Mouse (Mus musculus): ENCODE results near the gene Casp6. TPM values are rescaled to one million over a fixed set of nuclear protein-coding genes. Genes with fewer than 3 reads are reported as not detected.

Gene Casp6
- polyA plus RNA-seq, 1 experiment from 2014 or later: 83.6 TPM

Other genes starting within 250 kb of the Casp6 start
- 2.3 and 2.4 TPM in 2 replicates for gene Egf, start 146.1 kb upstream of the Casp6 start, polyA plus RNA-seq (2015; fragmentation: Nextera tagmentation; extraction: Ambion mirVana)
- 0.10 TPM in 1 of 2 replicates, not detected in the other for gene Lrit3, start 97.4 kb upstream of the Casp6 start, polyA plus RNA-seq (2015; fragmentation: Nextera tagmentation; extraction: Ambion mirVana)
- not detected in 2 replicates for gene Rrh, start 78.8 kb upstream of the Casp6 start, polyA plus RNA-seq (2015; fragmentation: Nextera tagmentation; extraction: Ambion mirVana)
- gene Gar1, start 70.0 kb upstream of the Casp6 start, polyA plus RNA-seq (2015; fragmentation: Nextera tagmentation; extraction: Ambion mirVana): 69.2 and 79.2 TPM in 2 replicates
- 18.0 and 24.6 TPM in 2 replicates for gene Cfi, start 65.5 kb upstream of the Casp6 start, polyA plus RNA-seq (2015; fragmentation: Nextera tagmentation; extraction: Ambion mirVana)
- gene Pla2g12a, start 22.8 kb upstream of the Casp6 start, polyA plus RNA-seq (2015; fragmentation: Nextera tagmentation; extraction: Ambion mirVana): 43.0 and 47.5 TPM in 2 replicates
- 2.1 and 2.8 TPM in 2 replicates for gene Mcub, start 68.8 kb downstream of the Casp6 start, polyA plus RNA-seq (2015; fragmentation: Nextera tagmentation; extraction: Ambion mirVana)
- gene Sec24b, start 160.1 kb downstream of the Casp6 start, polyA plus RNA-seq (2015; fragmentation: Nextera tagmentation; extraction: Ambion mirVana): 35.3 and 41.1 TPM in 2 replicates
- gene Col25a1, start 230.1 kb downstream of the Casp6 start, polyA plus RNA-seq (2015; fragmentation: Nextera tagmentation; extraction: Ambion mirVana): 4.2 and 4.9 TPM in 2 replicates

All from kidney, embryonic 16.5 days (tissue).